Mouse (Mus musculus) MEL-GATA-1-ER (cell line): ENCODE data around the gene Fam78a.
A peak's percentile ranks its signal among the peaks of the same experiment; 100 is the strongest.

Experiments
- DNase-seq: peaks from one replicate; pipeline ENCODE4 v3.0.0-alpha.2; 2012; ENCODE audit warnings: low read depth; ENCODE audit errors: extremely low read depth

Fam78a gene

GRCm38 (mm10) chr2:32068811-32069607 lies 15.6 kb downstream of the Fam78a start:
- DNase-seq = no peak

GRCm38 (mm10) chr2:32066005-32066404 lies 18.7 kb downstream of the Fam78a start:
- no peak for DNase-seq

- DNase-seq = no peak
Observed at GRCm38 (mm10) chr2:32065371-32065791, 19.3 kb downstream of the Fam78a start.

GRCm38 (mm10) chr2:32064913-32065312 lies 19.7 kb downstream of the Fam78a start:
- DNase-seq = no peak

GRCm38 (mm10) chr2:32063451-32064151 lies 21.1 kb downstream of the Fam78a start:
- no peak for DNase-seq

GRCm38 (mm10) chr2:32062626-32063410 lies 21.8 kb downstream of the Fam78a start:
- DNase-seq = no peak

GRCm38 (mm10) chr2:32061722-32062505 lies 22.7 kb downstream of the Fam78a start:
- DNase-seq = no peak

GRCm38 (mm10) chr2:32061189-32061588 lies 23.5 kb downstream of the Fam78a start:
- DNase-seq = no peak

- no peak for DNase-seq
Observed at GRCm38 (mm10) chr2:32060228-32060805, 24.3 kb downstream of the Fam78a start.

- no peak for DNase-seq
Observed at GRCm38 (mm10) chr2:32059613-32060012, 25.0 kb downstream of the Fam78a start.

- no peak for DNase-seq
Observed at GRCm38 (mm10) chr2:32058716-32059115, 25.9 kb downstream of the Fam78a start.

- no peak for DNase-seq
Observed at GRCm38 (mm10) chr2:32058241-32058640, 26.4 kb downstream of the Fam78a start.

GRCm38 (mm10) chr2:32057794-32058193 lies 26.9 kb downstream of the Fam78a start:
- no peak for DNase-seq

- DNase-seq = peak; percentile 92
Observed at GRCm38 (mm10) chr2:32057360-32057759, 27.3 kb downstream of the Fam78a start.

GRCm38 (mm10) chr2:32056524-32056923 lies 28.1 kb downstream of the Fam78a start:
- no peak for DNase-seq

- no peak for DNase-seq
Observed at GRCm38 (mm10) chr2:32055357-32055965, 29.2 kb downstream of the Fam78a start.

GRCm38 (mm10) chr2:32052418-32052817 lies 32.2 kb downstream of the Fam78a start:
- DNase-seq = no peak

- DNase-seq = no peak
Observed at GRCm38 (mm10) chr2:32051791-32052190, 32.9 kb downstream of the Fam78a start.

GRCm38 (mm10) chr2:32047323-32047722 lies 37.3 kb downstream of the Fam78a start:
- no peak for DNase-seq

- DNase-seq = no peak
Observed at GRCm38 (mm10) chr2:32046009-32046408, 38.6 kb downstream of the Fam78a start.
